Mouse (Mus musculus) liver, postnatal 0 days (tissue): ENCODE results near the gene Rbm47. TPM values are rescaled to one million over a fixed set of nuclear protein-coding genes. Genes with fewer than 3 reads are reported as not detected.
A peak's percentile ranks its signal among the peaks of the same experiment; 100 is the strongest.
"Not testable (repeated sequence)": the region's sequence is repeated elsewhere in the genome, so short reads cannot be mapped to it uniquely, and the experiment has no call there.

ENCODE experiments used
- ATAC-seq: fragments of 200-750 bp; cut with Nextera tagmentation; 2 replicates; pipeline ENCODE4 v1.8.0; 2017; ENCODE audit warnings: mild to moderate bottlenecking, moderate library complexity
- DNase-seq: peaks from one replicate; pipeline ENCODE4 v3.0.0-alpha.2; 2016
- H3K27ac ChIP-seq: fragments of 300-500 bp; sonication (generic); 2 replicates; pipeline ENCODE4 v1.5.1; 2014; ENCODE audit warnings: antibody characterized with exemption, moderate library complexity, mild to moderate bottlenecking, low read depth
- H3K27me3 ChIP-seq: fragments of 300-500 bp; sonication (generic); 2 replicates; pipeline ENCODE4 v1.6.1; 2014; ENCODE audit warnings: low read length, control low read depth, mixed read lengths; ENCODE audit not compliant: insufficient read depth
- H3K36me3 ChIP-seq: fragments of 300-500 bp; sonication (generic); replicated peaks from 2 replicates; pipeline ENCODE4 v1.6.1; 2014; ENCODE audit warnings: mild to moderate bottlenecking, control low read depth, low read length, moderate library complexity, mixed read lengths; ENCODE audit not compliant: insufficient read depth
- H3K4me1 ChIP-seq: fragments of 300-500 bp; sonication (generic); 2 replicates; pipeline ENCODE4 v1.6.1; 2014; ENCODE audit warnings: antibody characterized with exemption, mild to moderate bottlenecking, control low read depth; ENCODE audit not compliant: insufficient read depth
- H3K4me2 ChIP-seq: fragments of 300-500 bp; sonication (generic); 2 replicates; pipeline ENCODE4 v1.6.1; 2014; ENCODE audit warnings: low read depth, mild to moderate bottlenecking, low read length, moderate library complexity, mixed read lengths
- H3K4me3 ChIP-seq: fragments of 300-500 bp; sonication (generic); 2 replicates; pipeline ENCODE4 v1.5.1; 2014; ENCODE audit warnings: low read depth, low read length
- H3K9ac ChIP-seq: fragments of 300-500 bp; sonication (generic); replicated peaks from 2 replicates; pipeline ENCODE4 v1.6.1; 2014; ENCODE audit warnings: mild to moderate bottlenecking, moderate library complexity
- H3K9me3 ChIP-seq: fragments of 300-500 bp; sonication (generic); 2 replicates; pipeline ENCODE4 v1.6.1; 2016; ENCODE audit warnings: mild to moderate bottlenecking, control low read depth, low read length, mixed read lengths
- CTCF ChIP-seq: sonication (generic); IDR thresholded peaks from 2 replicates; pipeline ENCODE4 v1.5.1; 2016; ENCODE audit warnings: antibody characterized with exemption, low read depth
- EP300 ChIP-seq: IDR thresholded peaks from 2 replicates; pipeline ENCODE4 v1.6.1; 2016; ENCODE audit warnings: antibody characterized with exemption, low read depth, mild to moderate bottlenecking
- WGBS: fragments of 180-500 bp; shearing (Covaris S2); extraction: QIAGEN DNeasy Blood & Tissue Kit; methylation state at CpG from one replicate; pipeline ENCODE4 v1.1.7; 2014; ENCODE audit not compliant: insufficient replicate concordance; 5-methylcytosine and 5-hydroxymethylcytosine counted together
- polyA plus RNA-seq: library from polyadenylated mRNA; unstranded; fragments of >200 nt; fragmentation: Nextera tagmentation; extraction: Ambion mirVana; gene quantifications from 2 replicates; pipeline ENCODE4 v1.2.1, GENCODE M21; 2015

The Rbm47 gene
- polyA plus RNA-seq, 1 experiment from 2014 or later = 22.8 TPM

- H3K27ac ChIP-seq = no peak overlapping the region
- no peaks in the 10 kb centered on the region for H3K36me3 ChIP-seq
- DNase-seq = no peak
- WGBS = 76% methylated on average over 16 of the region's 16 CpGs
- no peak overlapping the region for H3K4me3 ChIP-seq
- H3K4me2 ChIP-seq = no peak overlapping the region
- no peaks in the 10 kb centered on the region for H3K27me3 ChIP-seq
- H3K9ac ChIP-seq = no peak overlapping the region
- TF ChIP-seq CTCF (no peak), EP300 (no peak)
- no peaks in the 10 kb centered on the region for H3K9me3 ChIP-seq
- H3K4me1 ChIP-seq = no peaks in the 10 kb centered on the region
- ATAC-seq = no peak
Observed at GRCm38 (mm10) chr5:66190481-66191184, 17.7 kb upstream of the Rbm47 start.

GRCm38 (mm10) chr5:66188591-66188990 is 15.7 kb upstream of the Rbm47 start:
- not testable (repeated sequence) for H3K4me2 ChIP-seq, DNase-seq, H3K9ac ChIP-seq, H3K4me1 ChIP-seq, H3K9me3 ChIP-seq, ATAC-seq, H3K27ac ChIP-seq, H3K4me3 ChIP-seq, H3K27me3 ChIP-seq, H3K36me3 ChIP-seq
- WGBS = 85% methylated on average over 6 of the region's 7 CpGs

DNA sequence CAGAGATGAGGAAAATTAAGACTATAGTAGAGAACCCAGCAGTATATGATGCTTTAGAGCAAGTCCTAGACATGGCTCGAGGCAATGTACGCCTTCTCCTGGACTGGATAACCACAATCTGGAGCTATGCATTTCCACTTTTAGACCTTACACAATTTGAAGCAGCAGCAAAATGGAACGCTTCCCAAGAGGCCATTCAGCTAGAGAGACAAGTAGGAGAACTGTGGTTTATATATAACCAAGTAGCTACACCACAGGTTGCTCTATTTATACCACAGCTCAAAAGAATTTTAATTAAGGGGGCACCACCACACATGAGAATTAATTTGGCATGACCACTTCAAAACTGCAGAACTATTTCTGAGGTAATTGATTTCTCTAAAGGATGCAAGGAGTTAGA is 9.2 kb upstream of the Rbm47 start:
- H3K4me1 ChIP-seq = no peaks in the 10 kb centered on the region
- no peak overlapping the region for H3K4me2 ChIP-seq
- 70% methylated on average over 3 of the region's 3 CpGs for WGBS
- TF ChIP-seq CTCF (no peak), EP300 (no peak)
- no peaks in the 10 kb centered on the region for H3K27me3 ChIP-seq
- H3K36me3 ChIP-seq = no peaks in the 10 kb centered on the region
- ATAC-seq = no peak
- no peaks in the 10 kb centered on the region for H3K9me3 ChIP-seq
- H3K27ac ChIP-seq = no peak overlapping the region
- H3K4me3 ChIP-seq = no peak overlapping the region
- DNase-seq = no peak
- no peak overlapping the region for H3K9ac ChIP-seq

GRCm38 (mm10) chr5:66174160-66174837 is 1.4 kb upstream of the Rbm47 start:
- Histone ChIP-seq H3K4me1 (no peaks in the 10 kb centered on the region; the same call in 1 of the 2 replicates), H3K36me3 (no peaks in the 10 kb centered on the region), H3K9me3 (no peaks in the 10 kb centered on the region), H3K27me3 (no peaks in the 10 kb centered on the region), H3K4me2 (no peak overlapping the region), H3K9ac (no peak overlapping the region), H3K4me3 (no peak overlapping the region), H3K27ac (no peak overlapping the region)
- ATAC-seq (no peak), DNase-seq (no peak)
- 79% methylated on average over 23 of the region's 23 CpGs for WGBS
- TF ChIP-seq CTCF (no peak), EP300 (no peak)

GRCm38 (mm10) chr5:66170591-66170990 is 2.3 kb downstream of the Rbm47 start:
- peak; percentile 27; the same call in 1 of the 2 replicates for ATAC-seq
- TF ChIP-seq CTCF (no peak), EP300 (no peak)
- Histone ChIP-seq H3K9me3 (no peaks in the 10 kb centered on the region), H3K4me1 (peaks cover 8% of the 10 kb centered on the region), H3K27ac (no peak overlapping the region), H3K4me3 (no peak overlapping the region), H3K9ac (no peak overlapping the region), H3K27me3 (no peaks in the 10 kb centered on the region), H3K4me2 (no peak overlapping the region), H3K36me3 (no peaks in the 10 kb centered on the region)
- WGBS = 71% methylated on average over 9 of the region's 9 CpGs
- DNase-seq = no peak

GRCm38 (mm10) chr5:66169099-66169485 is 3.8 kb downstream of the Rbm47 start:
- 75% methylated on average over 2 of the region's 2 CpGs for WGBS
- ATAC-seq (no peak), DNase-seq (no peak)
- Histone ChIP-seq H3K9ac (no peak overlapping the region), H3K27me3 (no peaks in the 10 kb centered on the region), H3K4me3 (no peak overlapping the region), H3K4me1 (peaks cover 10% of the 10 kb centered on the region), H3K27ac (no peak overlapping the region), H3K9me3 (no peaks in the 10 kb centered on the region), H3K4me2 (no peak overlapping the region), H3K36me3 (no peaks in the 10 kb centered on the region)
- TF ChIP-seq EP300 (no peak), CTCF (no peak)
